Mouse (Mus musculus): ENCODE results near the gene Chd2. TPM values are rescaled to one million over a fixed set of nuclear protein-coding genes. Genes with fewer than 3 reads are reported as not detected.

The Chd2 gene
- total RNA-seq, 2 experiments from 2014 or later = 42.8 to 62.0 TPM

DNA sequence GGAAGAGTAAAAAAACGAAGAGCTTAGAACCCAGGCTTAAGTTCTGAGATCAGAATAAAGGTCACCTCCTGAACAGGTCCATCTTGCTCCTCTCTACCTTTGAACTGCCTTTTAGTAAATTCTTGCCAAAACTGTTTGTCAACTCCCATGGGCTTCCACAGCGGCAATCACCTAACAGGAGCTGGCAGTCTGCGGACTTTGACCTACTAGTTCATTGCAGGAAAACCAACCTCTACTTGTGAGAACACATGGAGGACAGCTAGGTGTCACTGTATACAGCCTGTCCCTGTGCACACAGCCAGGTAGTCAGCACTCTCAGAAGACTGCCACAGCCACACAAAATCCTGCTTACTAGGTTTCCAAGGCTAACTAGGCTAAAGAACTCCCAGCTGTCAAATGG lies 99.8 kb downstream of the Chd2 start:
- peak; percentile 35 for DNase-seq

- peak; percentile 29 for DNase-seq
Measured at GRCm38 (mm10) chr7:73435685-73436084, 105.9 kb downstream of the Chd2 start.

GRCm38 (mm10) chr7:73434336-73434677 lies 107.3 kb downstream of the Chd2 start:
- DNase-seq = no peak

DNA sequence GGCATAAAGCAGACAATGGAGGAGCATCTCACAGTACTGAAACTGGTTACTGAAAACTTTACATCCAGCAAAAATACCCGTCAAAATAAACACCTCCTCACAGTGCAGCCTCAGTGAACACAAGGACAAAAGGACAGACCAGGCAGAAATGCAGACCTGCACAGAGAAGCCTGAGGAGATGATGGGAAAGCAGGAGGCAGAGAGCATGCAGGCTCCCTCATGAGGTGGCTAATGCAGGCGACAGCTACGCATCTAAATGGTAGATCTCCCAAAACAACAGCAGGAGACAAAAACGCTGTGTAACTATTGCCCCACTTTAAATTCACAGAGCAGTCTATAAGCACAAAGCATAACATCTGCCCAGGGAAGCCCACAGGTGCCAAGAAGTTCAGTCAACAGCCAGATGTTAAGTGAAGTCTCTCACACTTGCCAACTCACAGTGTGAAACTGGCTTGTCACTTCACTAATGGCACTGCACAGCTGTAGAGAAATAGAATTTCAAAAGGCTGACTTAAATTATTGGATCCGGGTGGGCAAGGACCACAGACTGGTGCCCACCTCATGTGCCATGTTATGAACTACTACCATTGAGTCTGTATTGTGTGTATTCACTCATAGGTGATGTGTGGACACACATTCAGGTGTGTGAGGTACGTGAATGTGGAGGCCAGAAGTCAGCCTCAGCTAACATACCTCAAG lies 107.8 kb downstream of the Chd2 start:
- DNase-seq = no peak

- DNase-seq = no peak
Measured at GRCm38 (mm10) chr7:73428525-73428924, 113.1 kb downstream of the Chd2 start.

GRCm38 (mm10) chr7:73427794-73428193 lies 113.8 kb downstream of the Chd2 start:
- no peak for DNase-seq

GRCm38 (mm10) chr7:73426752-73427386 lies 114.8 kb downstream of the Chd2 start:
- DNase-seq = no peak

- peak; percentile 61 for DNase-seq
Measured at GRCm38 (mm10) chr7:73426235-73426634, 115.4 kb downstream of the Chd2 start.

DNA sequence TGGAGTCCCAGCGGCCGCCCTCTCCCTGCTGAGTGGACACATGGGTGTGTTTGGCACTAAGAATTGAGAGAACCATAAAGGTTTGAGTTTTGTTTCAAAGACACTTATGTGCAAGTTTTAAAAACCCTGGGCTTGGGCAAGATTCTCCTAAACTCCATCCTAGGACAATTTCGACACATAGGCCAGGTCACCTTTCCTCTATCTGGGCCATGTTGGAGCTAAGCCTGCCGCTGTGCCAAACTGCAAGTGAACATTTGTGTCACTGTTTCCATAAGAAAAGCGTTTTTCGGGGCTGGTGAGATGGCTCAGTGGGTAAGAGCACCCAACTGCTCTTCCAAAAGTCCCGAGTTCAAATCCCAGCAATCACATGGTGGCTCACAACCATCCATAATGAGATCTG lies 116.2 kb downstream of the Chd2 start:
- no peak for DNase-seq

GRCm38 (mm10) chr7:73424705-73425104 lies 116.9 kb downstream of the Chd2 start:
- no peak for DNase-seq

- DNase-seq = no peak
Measured at GRCm38 (mm10) chr7:73424243-73424642, 117.4 kb downstream of the Chd2 start.

- DNase-seq = no peak
Measured at GRCm38 (mm10) chr7:73423236-73423635, 118.4 kb downstream of the Chd2 start.

DNA sequence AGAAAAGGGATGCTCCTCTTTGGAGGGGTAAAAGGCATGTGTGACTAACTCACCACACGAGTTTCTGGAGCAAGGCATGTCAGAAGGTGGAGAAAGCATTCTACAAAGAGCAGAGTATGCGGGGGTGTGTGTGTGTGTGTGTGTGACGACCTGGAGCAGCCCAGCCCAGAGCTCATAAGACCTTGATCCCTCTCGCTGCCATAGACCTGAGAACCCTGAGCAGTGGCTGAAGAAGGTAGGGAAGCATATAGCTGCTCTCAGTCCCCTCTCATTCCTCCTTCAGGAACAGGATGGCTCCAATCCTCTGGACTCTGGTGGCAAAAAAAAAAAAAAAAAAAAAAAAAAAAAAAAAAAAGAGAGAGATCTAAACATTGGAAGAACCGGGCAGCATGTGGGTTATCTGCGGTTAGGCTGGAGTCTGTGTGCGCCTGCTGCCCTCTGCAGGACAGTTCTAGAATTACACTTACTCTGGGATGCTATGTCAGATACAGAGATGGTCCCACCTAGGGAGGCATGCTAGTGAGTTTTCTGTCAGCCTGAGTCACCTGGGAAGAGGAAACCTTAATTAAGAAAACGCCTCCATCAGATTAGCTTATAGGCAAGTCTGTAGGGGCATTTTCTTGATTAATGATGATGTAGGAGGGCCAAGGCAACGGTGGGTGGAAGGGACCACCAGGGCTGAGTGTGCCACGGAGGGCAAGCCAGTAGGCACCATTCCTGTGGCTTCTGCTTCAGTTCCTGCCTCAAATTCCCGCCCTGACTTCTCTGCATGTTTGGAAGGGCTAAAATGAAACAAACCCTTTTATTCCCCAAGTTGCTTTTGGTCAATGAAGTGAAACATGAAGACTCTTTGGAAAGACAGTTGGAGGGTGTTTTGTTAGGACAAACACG lies 119.2 kb downstream of the Chd2 start:
- peak; percentile 83 for DNase-seq

DNA sequence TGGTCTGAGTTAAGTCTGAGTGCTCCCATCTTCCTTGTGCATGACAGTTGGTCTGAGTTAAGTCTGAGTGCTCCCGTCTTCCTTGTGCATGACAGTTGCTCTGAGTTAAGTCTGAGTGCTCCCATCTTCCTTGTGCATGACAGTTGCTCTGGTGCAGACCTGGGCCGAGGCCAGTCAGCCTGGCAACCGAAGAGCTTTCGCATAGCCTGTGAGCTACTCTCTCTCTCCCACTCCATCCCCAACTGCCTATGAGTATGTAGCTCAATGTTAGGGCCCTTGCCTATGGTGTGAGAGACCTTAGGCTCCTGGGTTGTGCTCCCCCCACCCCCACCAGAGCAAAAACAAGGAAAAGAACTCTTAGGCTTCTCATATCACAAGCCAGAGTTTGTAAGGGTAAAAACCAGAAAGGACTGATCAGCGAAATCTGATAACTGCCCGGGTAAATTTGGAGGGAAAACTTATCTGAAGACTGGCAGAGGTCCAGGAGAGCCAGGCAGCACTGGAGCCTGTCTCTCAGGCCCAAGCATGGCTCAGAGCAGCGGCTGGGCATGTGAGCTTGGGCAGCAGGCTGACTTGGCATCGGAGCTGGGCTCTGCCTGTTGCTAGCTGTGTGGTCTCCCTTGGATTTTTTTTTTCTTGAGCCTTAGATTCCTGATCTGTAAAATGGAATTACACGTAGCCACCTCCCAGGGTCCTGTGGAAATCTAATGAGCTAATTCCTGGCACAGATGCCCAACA lies 120.2 kb downstream of the Chd2 start:
- no peak for DNase-seq

DNA sequence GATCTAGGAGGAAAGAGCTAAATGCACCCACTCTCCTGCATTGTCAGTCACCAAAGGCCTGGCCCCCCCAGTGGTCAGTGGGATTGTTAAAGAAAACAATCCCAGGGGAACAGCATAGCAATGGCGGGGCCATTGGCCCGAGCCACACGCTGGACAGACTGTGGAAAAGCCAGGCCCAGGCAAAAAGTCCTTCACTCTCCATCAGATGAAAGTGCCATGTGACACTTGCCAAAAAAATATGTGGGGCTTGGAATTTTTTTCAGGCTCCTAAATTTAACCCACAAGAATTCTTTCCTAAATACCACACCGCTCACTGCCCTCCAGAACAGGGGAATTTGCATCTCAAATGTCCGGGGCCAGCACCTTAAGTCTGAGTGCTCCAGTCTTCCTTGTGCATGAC lies 120.8 kb downstream of the Chd2 start:
- DNase-seq = no peak

GRCm38 (mm10) chr7:73419375-73419774 lies 122.3 kb downstream of the Chd2 start:
- no peak for DNase-seq

- peak; percentile 1 for DNase-seq
Measured at GRCm38 (mm10) chr7:73414192-73414591, 127.4 kb downstream of the Chd2 start.

GRCm38 (mm10) chr7:73412419-73412818 lies 129.2 kb downstream of the Chd2 start:
- DNase-seq = no peak

DNA sequence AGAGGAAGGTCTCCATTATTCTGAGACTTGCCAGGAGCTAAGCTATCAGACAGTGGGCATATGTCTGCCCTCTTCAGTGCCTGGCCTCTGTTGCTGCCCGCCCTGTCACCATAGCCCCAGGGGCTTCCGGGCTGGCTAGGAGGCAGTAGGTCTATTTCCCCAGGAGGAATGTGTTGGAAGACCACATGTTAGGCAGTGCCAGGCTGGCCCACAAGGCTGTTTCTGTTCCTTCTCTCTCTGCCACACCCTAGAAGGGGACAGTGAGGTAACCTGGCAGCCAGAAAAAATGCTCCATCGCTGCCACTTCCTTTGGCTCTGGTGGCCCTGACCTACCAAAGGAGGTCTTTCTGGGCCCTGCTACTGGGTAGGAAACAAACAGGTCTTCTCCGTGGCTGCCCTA lies 129.6 kb downstream of the Chd2 start:
- DNase-seq = no peak

GRCm38 (mm10) chr7:73411523-73411922 lies 130.1 kb downstream of the Chd2 start:
- DNase-seq = no peak

GRCm38 (mm10) chr7:73405550-73405949 lies 136.1 kb downstream of the Chd2 start:
- no peak for DNase-seq

DNA sequence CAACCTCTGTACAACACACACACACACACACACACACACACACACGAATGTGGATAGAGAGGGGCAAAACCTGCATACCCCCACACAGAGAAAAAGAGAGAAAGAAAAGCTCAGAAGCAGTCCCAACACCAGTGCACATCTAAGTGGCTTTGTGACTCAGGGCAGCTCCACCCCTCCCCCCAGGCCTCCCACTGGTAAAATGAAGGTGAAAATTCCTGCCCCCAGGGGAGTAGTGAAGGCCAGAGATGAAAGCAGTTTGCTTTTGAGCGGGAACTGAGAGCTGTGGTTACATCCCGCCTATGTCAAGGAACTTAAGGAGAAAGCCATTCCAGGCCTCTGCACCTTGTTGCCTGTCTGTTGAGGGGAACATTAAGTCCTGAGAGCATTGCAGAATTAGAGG lies 138.1 kb downstream of the Chd2 start:
- DNase-seq = no peak

- no peak for DNase-seq
Measured at GRCm38 (mm10) chr7:73402671-73403070, 139.0 kb downstream of the Chd2 start.

All from adrenal gland, postnatal 10 days (tissue).